Mouse (Mus musculus): ENCODE measurements at regions not wholly inside any gene's neighbourhood (a gene's known extent, or its start where the extent isn't known, plus 50 kb on each side); places are given as distances from the start of the nearest gene placed in this dataset.
A peak's percentile ranks its signal among the peaks of the same experiment; 100 is the strongest.
"Not testable (repeated sequence)": the region's sequence is repeated elsewhere in the genome, so short reads cannot be mapped to it uniquely, and the experiment has no call there.

- DNase-seq = no peak
Observed at GRCm38 (mm10) chr1:16904690-16905089, 811.6 kb upstream of the 4930444P10Rik start.

DNA sequence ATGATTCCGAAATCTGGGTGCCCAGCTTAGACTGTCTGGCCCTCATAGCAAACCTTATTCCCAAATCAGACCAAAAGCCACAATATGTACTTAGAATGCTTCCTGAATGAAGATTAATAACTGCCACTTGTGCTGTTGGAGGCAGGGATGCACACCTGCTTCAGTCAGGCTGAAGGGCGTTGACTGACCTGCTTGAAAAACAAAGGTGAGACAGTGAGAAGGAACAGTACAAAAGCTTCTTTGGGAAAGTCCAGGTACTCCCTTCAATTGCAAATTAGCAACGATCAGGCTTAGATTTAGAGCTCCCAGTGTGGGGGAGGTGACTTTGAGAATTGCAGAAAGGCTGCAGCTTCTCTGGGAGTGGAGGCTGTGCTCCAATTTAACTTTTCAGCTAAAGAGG is 775.3 kb upstream of the 4930444P10Rik start:
- DNase-seq = not testable (repeated sequence)

DNA sequence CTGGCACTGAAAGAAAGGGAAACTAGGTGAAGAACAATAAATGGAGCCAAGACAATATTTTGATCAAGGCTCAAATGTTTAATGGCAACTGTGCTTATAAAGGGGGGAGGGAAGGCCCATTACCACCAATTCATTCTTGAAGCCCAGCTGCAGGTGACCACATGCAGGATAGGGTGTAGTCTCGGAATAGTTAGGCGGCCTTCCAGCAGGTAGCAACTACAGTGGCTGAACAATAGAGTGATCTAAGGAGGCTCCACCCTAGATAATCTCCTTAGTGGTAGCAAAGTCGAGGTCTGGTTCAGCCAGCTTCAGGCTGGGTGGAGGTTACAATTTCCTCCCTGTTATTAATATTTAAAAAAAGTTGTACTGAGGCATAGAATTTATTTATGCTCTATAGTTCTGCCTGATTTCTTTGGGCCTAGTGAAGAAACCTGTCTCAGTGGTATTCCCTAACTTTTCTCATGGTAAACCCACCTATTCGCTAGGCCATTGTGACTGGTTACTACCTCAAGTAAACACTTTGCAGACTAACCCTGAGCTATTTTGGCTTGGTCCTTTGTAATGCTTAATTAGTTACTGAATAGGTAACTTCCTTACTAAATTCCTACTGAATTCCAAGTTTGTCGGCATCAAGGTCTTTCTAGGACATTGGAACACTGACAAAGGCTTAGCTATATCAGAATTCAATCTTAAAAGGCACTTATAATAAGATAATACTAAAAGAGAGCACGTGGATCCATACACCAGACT is 774.1 kb upstream of the 4930444P10Rik start:
- not testable (repeated sequence) for DNase-seq

DNA sequence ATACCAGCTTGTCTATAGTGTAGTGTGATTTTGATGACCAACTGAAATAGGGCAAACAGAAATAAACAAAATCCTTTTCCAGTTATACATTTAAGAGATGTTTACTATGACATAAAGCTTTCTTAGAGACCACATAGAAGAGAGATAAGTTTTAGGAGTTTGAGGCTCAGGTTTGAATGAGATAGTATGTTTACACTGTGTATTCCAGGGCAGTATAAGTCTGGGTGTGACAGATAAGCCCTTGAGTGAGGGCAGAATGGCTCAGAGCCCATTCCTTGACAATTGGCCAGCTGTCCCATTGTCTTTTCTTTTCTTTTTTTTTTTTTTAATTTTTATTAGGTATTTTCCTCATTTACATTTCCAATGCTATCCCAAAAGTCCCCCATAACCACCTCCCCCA is 744.0 kb upstream of the 4930444P10Rik start:
- DNase-seq = no peak

- not testable (repeated sequence) for DNase-seq
Observed at GRCm38 (mm10) chr1:16824709-16825108, 731.6 kb upstream of the 4930444P10Rik start.

GRCm38 (mm10) chr1:16824057-16824456 is 730.9 kb upstream of the 4930444P10Rik start:
- no peak for DNase-seq

DNA sequence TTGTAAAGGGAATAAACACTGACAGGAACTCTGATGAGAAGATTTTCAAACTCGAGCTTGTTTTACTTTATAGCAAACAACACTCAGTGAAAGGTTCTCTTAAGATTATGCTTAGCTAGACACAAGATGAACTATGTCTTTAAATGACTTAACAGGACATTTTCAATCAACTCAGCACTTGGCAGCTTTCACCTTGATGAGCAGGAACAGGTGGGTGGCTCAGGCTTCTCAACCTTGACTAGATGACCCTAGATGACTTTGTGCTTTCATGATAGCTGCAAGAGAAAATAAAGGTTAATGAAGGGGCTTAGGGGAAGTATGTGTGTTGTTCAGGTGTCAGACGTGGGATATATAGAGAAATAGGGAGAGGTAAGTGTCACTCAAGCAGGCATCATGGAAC is 728.1 kb upstream of the 4930444P10Rik start:
- DNase-seq = peak; percentile 16

DNA sequence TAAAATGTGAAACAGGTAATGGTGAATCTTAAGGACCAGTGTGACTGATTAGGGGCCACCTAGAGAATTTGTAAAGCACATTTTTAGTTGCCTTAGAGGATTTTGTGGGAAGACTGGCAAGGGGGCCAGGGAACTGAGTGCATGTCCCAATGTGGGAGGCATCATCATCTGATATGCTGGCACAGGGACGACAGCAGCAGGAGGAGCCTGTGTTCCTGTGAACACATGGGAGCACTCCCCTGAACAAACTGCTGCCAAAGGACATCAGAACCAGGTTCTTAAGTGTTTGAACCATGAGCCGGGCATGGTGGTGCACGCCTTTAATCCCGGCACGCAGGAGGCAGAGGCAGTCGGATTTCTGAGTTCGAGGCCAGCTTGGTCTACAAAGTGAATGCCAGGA is 723.4 kb upstream of the 4930444P10Rik start:
- no peak for DNase-seq

DNA sequence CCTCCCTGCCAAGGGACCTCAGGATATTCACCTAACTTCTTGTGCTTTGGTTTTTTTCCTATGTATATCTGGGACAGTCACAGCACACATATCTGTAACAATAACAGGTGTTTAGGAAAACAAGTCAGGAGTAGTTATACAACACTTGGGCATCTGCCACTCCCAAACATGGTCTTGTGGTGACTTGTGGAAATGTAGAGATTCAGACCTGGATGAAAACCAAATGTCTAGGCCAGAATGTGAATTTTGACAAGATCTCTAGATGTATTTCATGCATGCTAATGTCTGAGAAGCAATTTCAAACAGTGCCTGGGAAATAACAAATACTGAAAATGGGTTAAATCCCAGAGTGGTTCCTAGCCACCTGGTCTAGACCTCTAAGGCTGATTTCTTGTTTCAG is 722.6 kb upstream of the 4930444P10Rik start:
- no peak for DNase-seq

DNA sequence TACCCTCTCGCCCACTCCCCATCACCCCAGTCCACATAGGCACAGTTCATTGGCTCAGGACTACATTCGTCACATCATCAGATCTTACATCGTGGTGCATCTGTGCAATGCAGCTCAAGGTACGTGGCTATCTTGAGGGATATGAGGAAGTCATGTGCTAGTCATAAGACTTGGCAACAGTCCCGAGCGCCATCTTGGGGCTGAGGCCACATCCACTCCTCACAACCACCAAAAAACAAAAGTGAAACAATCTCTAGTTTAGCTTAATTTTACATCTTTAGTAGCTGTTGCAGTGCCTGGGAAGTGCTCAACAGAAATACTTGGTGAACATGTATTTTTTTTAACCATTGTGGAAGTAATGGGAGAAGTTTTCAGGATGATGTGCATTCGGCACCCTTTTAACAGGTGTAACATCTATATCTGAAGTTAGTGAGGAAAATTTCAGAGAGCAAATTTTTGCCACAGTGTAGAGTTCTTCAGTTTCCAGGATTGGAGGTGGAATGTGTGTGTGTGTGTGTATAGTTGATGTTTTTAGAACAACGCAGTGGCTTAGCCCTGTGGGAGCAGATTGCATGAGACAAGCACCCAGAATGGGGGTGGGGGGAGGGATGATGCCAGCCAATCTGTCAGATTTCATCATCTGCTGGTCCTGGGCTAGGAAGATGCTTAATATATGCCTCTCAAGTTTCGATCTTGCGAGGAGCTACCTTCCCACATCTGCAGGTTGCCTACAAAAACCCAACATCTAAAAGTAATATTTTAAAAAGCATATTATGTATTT is 716.4 kb upstream of the 4930444P10Rik start:
- DNase-seq = no peak

DNA sequence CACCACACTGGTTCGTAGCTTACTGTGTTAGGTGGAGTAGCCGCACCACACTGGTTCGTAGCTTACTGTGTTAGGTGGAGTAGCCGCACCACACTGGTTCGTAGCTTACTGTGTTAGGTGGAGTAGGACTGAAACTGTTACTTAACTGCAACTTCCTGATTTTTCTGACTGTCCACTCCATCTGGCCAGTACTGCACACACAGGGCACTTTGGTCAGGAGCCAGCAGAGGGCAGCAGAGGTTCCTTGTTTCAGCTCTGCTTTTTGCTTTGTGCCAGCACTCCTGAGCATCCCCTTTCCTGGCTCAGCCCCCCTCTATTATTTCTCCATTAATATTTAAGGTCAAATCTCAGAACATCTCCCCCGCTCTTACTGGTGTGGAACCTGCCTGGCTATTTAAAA is 705.2 kb upstream of the 4930444P10Rik start:
- peak; percentile 83 for DNase-seq

- no peak for DNase-seq
Observed at GRCm38 (mm10) chr1:16796449-16796848, 703.3 kb upstream of the 4930444P10Rik start.

DNA sequence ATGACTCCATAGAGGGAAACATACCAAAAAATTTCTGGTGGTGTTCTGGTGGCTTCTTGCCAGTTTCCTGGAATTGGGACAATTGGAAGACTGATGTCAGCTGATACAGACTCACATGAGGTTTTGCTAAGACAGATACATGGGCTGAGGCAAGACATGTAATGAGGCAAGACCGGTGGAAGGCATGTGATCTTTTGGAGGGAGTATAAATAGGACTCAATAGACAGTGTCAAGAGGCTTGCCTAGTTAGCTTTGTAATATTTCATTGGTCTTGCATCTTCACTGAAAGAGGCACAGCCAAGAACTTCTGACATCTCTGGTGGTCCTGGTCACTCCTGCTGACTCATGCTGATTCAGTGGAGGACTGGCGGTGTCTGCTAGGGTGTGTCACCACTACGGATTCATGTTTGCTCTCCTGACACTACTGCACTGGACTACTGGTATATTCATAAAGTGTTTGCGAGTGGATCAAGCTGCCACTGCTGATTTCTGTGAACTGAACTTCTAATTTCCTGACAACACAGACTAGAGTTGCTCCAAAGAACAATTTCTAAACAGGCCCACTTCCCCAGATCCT is 697.7 kb upstream of the 4930444P10Rik start:
- no peak for DNase-seq

GRCm38 (mm10) chr1:16779791-16780190 is 686.7 kb upstream of the 4930444P10Rik start:
- no peak for DNase-seq

DNA sequence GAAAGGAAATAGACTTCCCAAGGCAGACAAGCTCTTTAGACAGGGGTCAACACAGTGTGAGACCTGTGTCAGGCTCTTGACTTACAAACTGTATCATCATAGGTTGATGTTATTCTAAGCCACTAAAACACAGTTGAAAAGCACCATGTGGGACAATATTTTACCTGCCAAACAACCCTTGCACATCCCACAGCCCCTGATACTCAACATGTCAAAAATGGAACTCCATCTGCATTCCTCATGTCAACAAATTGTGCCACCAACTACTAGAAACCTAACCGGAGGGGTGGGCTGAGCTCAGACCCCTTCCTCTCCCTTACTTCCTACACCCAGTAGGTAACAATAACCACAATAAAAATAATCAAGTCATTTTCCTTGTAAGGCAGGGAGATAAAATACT is 667.8 kb upstream of the 4930444P10Rik start:
- no peak for DNase-seq
